Mouse (Mus musculus) yolk sac, embryonic 10.5 days (tissue): ENCODE data around the gene Pdlim7.

Source experiments
- DNase-seq: peaks from one replicate; pipeline ENCODE4 v3.0.0-alpha.2; 2017; ENCODE audit warnings: low spot score

The Pdlim7 gene

GRCm38 (mm10) chr13:55486029-55486794, 27.3 kb downstream of the Pdlim7 start:
- no peak for DNase-seq

GRCm38 (mm10) chr13:55484520-55485088, 28.9 kb downstream of the Pdlim7 start:
- DNase-seq, result no peak

- DNase-seq, result no peak
Observed at GRCm38 (mm10) chr13:55483593-55483992, 29.9 kb downstream of the Pdlim7 start.

GRCm38 (mm10) chr13:55483071-55483470, 30.4 kb downstream of the Pdlim7 start:
- DNase-seq, result no peak

- no peak for DNase-seq
Observed at GRCm38 (mm10) chr13:55482542-55482941, 30.9 kb downstream of the Pdlim7 start.

- DNase-seq, result no peak
Observed at GRCm38 (mm10) chr13:55479929-55480328, 33.5 kb downstream of the Pdlim7 start.

GRCm38 (mm10) chr13:55479008-55479407, 34.5 kb downstream of the Pdlim7 start:
- no peak for DNase-seq

GRCm38 (mm10) chr13:55478036-55478435, 35.4 kb downstream of the Pdlim7 start:
- DNase-seq, result no peak

- DNase-seq, result no peak
Observed at GRCm38 (mm10) chr13:55477492-55477891, 36.0 kb downstream of the Pdlim7 start.

- DNase-seq, result no peak
Observed at GRCm38 (mm10) chr13:55476256-55476655, 37.2 kb downstream of the Pdlim7 start.

- no peak for DNase-seq
Observed at GRCm38 (mm10) chr13:55475750-55476149, 37.7 kb downstream of the Pdlim7 start.

- DNase-seq, result no peak
Observed at GRCm38 (mm10) chr13:55474621-55475069, 38.8 kb downstream of the Pdlim7 start.

GRCm38 (mm10) chr13:55473961-55474360, 39.5 kb downstream of the Pdlim7 start:
- no peak for DNase-seq

- no peak for DNase-seq
Observed at GRCm38 (mm10) chr13:55473076-55473831, 40.2 kb downstream of the Pdlim7 start.

- peak; percentile 58 for DNase-seq
Observed at GRCm38 (mm10) chr13:55472132-55473022, 41.1 kb downstream of the Pdlim7 start.

- no peak for DNase-seq
Observed at GRCm38 (mm10) chr13:55471819-55472131, 41.7 kb downstream of the Pdlim7 start.

- peak; percentile 84 for DNase-seq
Observed at GRCm38 (mm10) chr13:55471156-55471818, 42.2 kb downstream of the Pdlim7 start.

- DNase-seq, result no peak
Observed at GRCm38 (mm10) chr13:55470372-55470771, 43.1 kb downstream of the Pdlim7 start.

- no peak for DNase-seq
Observed at GRCm38 (mm10) chr13:55468851-55469560, 44.5 kb downstream of the Pdlim7 start.

GRCm38 (mm10) chr13:55465830-55466440, 47.5 kb downstream of the Pdlim7 start:
- DNase-seq, result no peak
